Mouse (Mus musculus): ENCODE measurements around the gene Gja8. TPM values are rescaled to one million over a fixed set of nuclear protein-coding genes. Genes with fewer than 3 reads are reported as not detected.

Gja8 gene
- total RNA-seq, 2 experiments from 2014 or later, result not detected

DNA sequence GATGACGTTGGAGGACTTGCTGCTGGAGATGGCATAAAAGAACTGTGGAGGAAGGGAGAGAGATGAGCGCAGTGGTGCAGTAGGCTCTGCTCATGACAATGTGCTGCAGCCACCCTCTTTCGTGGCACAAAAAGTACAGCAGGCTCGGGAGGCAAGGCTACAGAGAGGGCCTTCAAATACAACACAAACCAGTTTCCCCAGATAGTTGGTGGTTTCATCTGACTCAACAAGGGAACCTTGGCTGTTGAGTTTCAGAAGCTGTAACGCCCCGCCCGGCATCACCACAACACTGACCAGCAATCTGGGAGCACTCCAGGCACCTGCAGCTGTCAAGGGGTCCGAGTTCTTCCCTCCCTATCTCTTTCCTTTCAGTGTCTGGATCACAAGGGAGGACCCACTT, 53.3 kb downstream of the Gja8 start:
- Histone ChIP-seq H3K4me3 (no peak overlapping the region), H3K27ac (no peak overlapping the region)
- no peak for DNase-seq (ENCODE audit: extremely low spot score in 1 of 2, low spot score in 2 of 2)
- intact Hi-C loops (cut with DNase I), result loop anchor here (10.0 kb wide), 1 partner anchor 148 kb away; the partner anchor contains the start of genes Polr3c and Rnf115
- TF ChIP-seq CTCF (IDR thresholded peaks at IDR 0.05), result no peak

- H3K4me3 ChIP-seq, result no peak overlapping the region
- H3K27ac ChIP-seq, result peak overlapping the region; percentile 40; the same call in 1 of the 2 replicates
- intact Hi-C loops (cut with DNase I), result loop anchor here (10.0 kb wide), 1 partner anchor 146 kb away; the partner anchor contains the start of genes Polr3c and Rnf115
- no peak for TF ChIP-seq CTCF (IDR thresholded peaks at IDR 0.05)
- DNase-seq (ENCODE audit: extremely low spot score in 1 of 2, low spot score in 2 of 2), result no peak
Measured at GRCm38 (mm10) chr3:96871070-96871469, 54.8 kb downstream of the Gja8 start.

GRCm38 (mm10) chr3:96870270-96870669, 55.5 kb downstream of the Gja8 start:
- intact Hi-C loops (cut with DNase I), result loop anchor here (10.0 kb wide), 1 partner anchor 145 kb away; the partner anchor contains the start of genes Polr3c and Rnf115
- TF ChIP-seq CTCF (IDR thresholded peaks at IDR 0.05), result no peak
- DNase-seq (ENCODE audit: extremely low spot score in 1 of 2, low spot score in 2 of 2), result no peak
- peak overlapping the region; percentile 40; the same call in 1 of the 2 replicates for H3K27ac ChIP-seq
- no peak overlapping the region for H3K4me3 ChIP-seq

DNA sequence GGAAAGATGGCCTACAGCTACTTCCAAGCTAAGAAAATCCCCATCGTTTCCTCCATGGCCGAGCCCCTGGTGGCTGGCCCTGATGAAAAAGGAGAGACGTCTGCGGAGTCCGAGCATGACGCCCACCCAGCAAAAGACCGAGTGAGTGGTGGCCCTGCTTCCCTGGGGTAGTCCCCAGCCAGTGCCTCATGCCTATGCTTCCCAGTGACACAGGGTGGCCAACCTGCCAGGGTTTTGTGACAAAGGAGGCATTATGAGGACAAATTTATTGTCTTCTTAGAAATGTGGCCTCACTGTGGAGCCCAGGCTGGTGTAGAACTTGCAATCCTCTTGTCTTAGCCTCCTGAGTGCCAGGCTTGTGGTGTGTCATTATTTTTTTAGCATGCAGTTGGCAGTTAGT, 56.7 kb downstream of the Gja8 start:
- Histone ChIP-seq H3K4me3 (no peak overlapping the region), H3K27ac (no peak overlapping the region)
- TF ChIP-seq CTCF (IDR thresholded peaks at IDR 0.05), result no peak
- no peak for DNase-seq (ENCODE audit: extremely low spot score in 1 of 2, low spot score in 2 of 2)
- intact Hi-C loops (cut with DNase I), result no loop called here

- no peak for DNase-seq (ENCODE audit: extremely low spot score in 1 of 2, low spot score in 2 of 2)
- no peak for TF ChIP-seq CTCF (IDR thresholded peaks at IDR 0.05)
- Histone ChIP-seq H3K4me3 (no peak overlapping the region), H3K27ac (no peak overlapping the region)
- intact Hi-C loops (cut with DNase I), result no loop called here
Measured at GRCm38 (mm10) chr3:96868566-96868965, 57.3 kb downstream of the Gja8 start.

DNA sequence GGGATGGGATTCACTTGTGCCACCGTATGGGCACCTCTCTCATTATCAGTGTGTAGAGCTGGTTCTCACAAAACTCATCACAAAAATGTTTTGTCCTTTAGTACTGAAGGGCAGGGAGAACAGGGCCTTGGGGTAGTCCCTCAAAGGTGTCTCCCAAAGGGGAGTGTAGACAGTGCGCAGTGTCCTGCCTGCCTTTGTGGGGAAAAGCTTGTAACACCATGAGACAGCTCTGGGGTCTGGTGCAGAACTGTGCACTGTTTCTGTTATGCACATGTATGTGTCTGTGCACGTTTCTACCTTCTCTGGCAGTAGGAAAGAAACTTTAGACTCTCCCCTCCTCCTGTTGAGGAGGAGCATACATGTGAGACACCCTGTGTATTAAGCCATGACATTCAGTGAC, 58.0 kb downstream of the Gja8 start:
- H3K4me3 ChIP-seq, result no peak overlapping the region
- intact Hi-C loops (cut with DNase I), result no loop called here
- H3K27ac ChIP-seq, result no peak overlapping the region
- DNase-seq (ENCODE audit: extremely low spot score in 1 of 2, low spot score in 2 of 2), result no peak
- no peak for TF ChIP-seq CTCF (IDR thresholded peaks at IDR 0.05)

Other genes with a start within 250 kb of the Gja8 start
- 10 to 100 TPM; 23.6 to 30.3 TPM for gene Pias3, start 229.6 kb downstream of the Gja8 start, total RNA-seq (2021)
- gene Nudt17, start 217.5 kb downstream of the Gja8 start, total RNA-seq (2021), result 10 to 100 TPM in 1 of 2 experiments, 1 to 10 TPM in 1; 8.7 to 10.4 TPM
- gene Polr3c, start 198.4 kb downstream of the Gja8 start, total RNA-seq (2021), result 10 to 100 TPM; 22.7 to 25.3 TPM
- 10 to 100 TPM; 58.3 to 61.9 TPM for gene Rnf115, start 198.4 kb downstream of the Gja8 start, total RNA-seq (2021)
- gene Pdzk1, start 96.7 kb downstream of the Gja8 start, total RNA-seq (2021), result under 1 TPM in 1 of 2 experiments, not detected in 1; 0.14 TPM
- gene Cd160, start 96.7 kb downstream of the Gja8 start, total RNA-seq (2021), result not detected
- gene Gja5, start 21.3 kb downstream of the Gja8 start, total RNA-seq (2021), result under 1 TPM; 0.70 to 0.75 TPM
- gene Gpr89, start 20.7 kb downstream of the Gja8 start, total RNA-seq (2021), result 10 to 100 TPM; 40.7 to 42.8 TPM
- 10 to 100 TPM; 26.1 to 32.1 TPM for gene Acp6, start 232.8 kb upstream of the Gja8 start, total RNA-seq (2021)